ENCODE assay signal across 9 mouse cellular contexts in genomic region chr3:37876016-37876765, GRCm38 (mm10).
DNase-seq lines count a peak whose midpoint lies in the region; ATAC-seq and TF ChIP-seq lines count a peak whose summit lies in the region.
"Had no signal": no experiment of that assay in that cellular context is flagged by ENCODE, and none has a peak within 500 bp of the region (broad histone marks: within the 10 kb centered on the region; RNA-seq: fewer than 3 reads in every experiment).

No protein-coding gene starts in this region.

- ATAC-seq in forebrain, postnatal 0 days: peak; percentile 36; the same call in 1 of the 2 replicates
- ATAC-seq in forebrain, embryonic 12.5 days (ENCODE audit: low FRiP score): no peak
- ATAC-seq in embryonic facial prominence, embryonic 12.5 days (ENCODE audit: insufficient number of reproducible peaks, insufficient read depth, low FRiP score, low TSS enrichment): no peak
- ATAC-seq in intestine, embryonic 15.5 days: peak; percentile 27; the same call in 1 of the 2 replicates
- ATAC-seq in lung, embryonic 16.5 days (ENCODE audit: low read depth): peak; percentile 75
- ATAC-seq: activated CD4-positive, CD25-positive, alpha-beta regulatory T cell, adult 4 months had no signal

- H3K27ac ChIP-seq in forebrain, postnatal 0 days (ENCODE audit: low read depth, low read length): no peak overlapping the region
- H3K27ac ChIP-seq in forebrain, embryonic 12.5 days: no peak overlapping the region
- peak overlapping the region; percentile 89 for H3K27ac ChIP-seq in embryonic facial prominence, embryonic 12.5 days
- peak overlapping the region; percentile 92 for H3K27ac ChIP-seq in intestine, embryonic 15.5 days
- peak overlapping the region; percentile 98 for H3K27ac ChIP-seq in lung, embryonic 16.5 days (ENCODE audit: low read length)

- H3K9me3 ChIP-seq in forebrain, postnatal 0 days (ENCODE audit: low read length): no peaks in the 10 kb centered on the region
- no peaks in the 10 kb centered on the region for H3K9me3 ChIP-seq in forebrain, embryonic 12.5 days
- no peaks in the 10 kb centered on the region for H3K9me3 ChIP-seq in embryonic facial prominence, embryonic 12.5 days
- H3K9me3 ChIP-seq in intestine, embryonic 15.5 days: no peaks in the 10 kb centered on the region
- H3K9me3 ChIP-seq in lung, embryonic 16.5 days (ENCODE audit: control insufficient read depth, low read length): no peaks in the 10 kb centered on the region

- no peak for TF ChIP-seq CTCF in forebrain, postnatal 0 days (IDR thresholded peaks at IDR 0.05; ENCODE audit: low read depth)

- H3K4me3 ChIP-seq in forebrain, postnatal 0 days (ENCODE audit: low read depth, low read length): no peak overlapping the region
- H3K4me3 ChIP-seq in forebrain, embryonic 12.5 days (replicated peaks): no peak overlapping the region
- H3K4me3 ChIP-seq in embryonic facial prominence, embryonic 12.5 days: no peak overlapping the region
- H3K4me3 ChIP-seq in intestine, embryonic 15.5 days (replicated peaks): no peak overlapping the region
- no peak overlapping the region for H3K4me3 ChIP-seq in lung, embryonic 16.5 days (ENCODE audit: low read length)

- no peaks in the 10 kb centered on the region for H3K36me3 ChIP-seq in forebrain, postnatal 0 days (ENCODE audit: insufficient read depth)
- no peaks in the 10 kb centered on the region for H3K36me3 ChIP-seq in forebrain, embryonic 12.5 days (replicated peaks)
- H3K36me3 ChIP-seq in embryonic facial prominence, embryonic 12.5 days: no peaks in the 10 kb centered on the region
- H3K36me3 ChIP-seq in intestine, embryonic 15.5 days: no peaks in the 10 kb centered on the region
- no peaks in the 10 kb centered on the region for H3K36me3 ChIP-seq in lung, embryonic 16.5 days (ENCODE audit: control insufficient read depth, insufficient read depth, low read length)

- no peaks in the 10 kb centered on the region for H3K4me1 ChIP-seq in forebrain, postnatal 0 days (ENCODE audit: insufficient read depth)
- peaks cover 9% of the 10 kb centered on the region for H3K4me1 ChIP-seq in forebrain, embryonic 12.5 days
- peaks cover 29% of the 10 kb centered on the region for H3K4me1 ChIP-seq in embryonic facial prominence, embryonic 12.5 days
- peaks cover 12% of the 10 kb centered on the region for H3K4me1 ChIP-seq in intestine, embryonic 15.5 days (replicated peaks)
- peaks cover 14% of the 10 kb centered on the region; the same call in 1 of the 2 replicates for H3K4me1 ChIP-seq in lung, embryonic 16.5 days (replicated peaks; ENCODE audit: control insufficient read depth, insufficient read depth, low read length)

- DNase-seq in forebrain, postnatal 0 days: no peak
- no peak for DNase-seq in urinary bladder, postnatal 10 days (ENCODE audit: low spot score)
- no peak for DNase-seq in thymus, postnatal 4 days
- no peak for DNase-seq in left cerebral cortex, adult 9 months (ENCODE audit: low spot score in 2 of 2)

- H3K27me3 ChIP-seq in forebrain, postnatal 0 days (ENCODE audit: insufficient read depth, low read length): no peaks in the 10 kb centered on the region
- H3K27me3 ChIP-seq in forebrain, embryonic 12.5 days: no peaks in the 10 kb centered on the region
- H3K27me3 ChIP-seq in embryonic facial prominence, embryonic 12.5 days: no peaks in the 10 kb centered on the region
- H3K27me3 ChIP-seq in intestine, embryonic 15.5 days (replicated peaks): no peaks in the 10 kb centered on the region
- no peaks in the 10 kb centered on the region for H3K27me3 ChIP-seq in lung, embryonic 16.5 days (ENCODE audit: control insufficient read depth, insufficient read depth, low read depth, low read length)

- 77% methylated on average over 13 of the region's 13 CpGs for WGBS in forebrain, postnatal 0 days
- WGBS in forebrain, embryonic 12.5 days: 83% methylated on average over 13 of the region's 13 CpGs
- 77% methylated on average over 13 of the region's 13 CpGs for WGBS in embryonic facial prominence, embryonic 12.5 days
- 69% methylated on average over 13 of the region's 13 CpGs for WGBS in intestine, embryonic 15.5 days
- 44% methylated on average over 13 of the region's 13 CpGs for WGBS in lung, embryonic 16.5 days

- no peak overlapping the region for H3K4me2 ChIP-seq in forebrain, postnatal 0 days (ENCODE audit: low read depth)
- no peak overlapping the region for H3K4me2 ChIP-seq in forebrain, embryonic 12.5 days
- no peak overlapping the region for H3K4me2 ChIP-seq in embryonic facial prominence, embryonic 12.5 days (replicated peaks)
- no peak overlapping the region for H3K4me2 ChIP-seq in intestine, embryonic 15.5 days (replicated peaks)
- H3K4me2 ChIP-seq in lung, embryonic 16.5 days (ENCODE audit: low read depth, low read length): no peak overlapping the region

- H3K9ac ChIP-seq in forebrain, postnatal 0 days: no peak overlapping the region
- no peak overlapping the region for H3K9ac ChIP-seq in forebrain, embryonic 12.5 days
- H3K9ac ChIP-seq in embryonic facial prominence, embryonic 12.5 days: no peak overlapping the region
- no peak overlapping the region for H3K9ac ChIP-seq in intestine, embryonic 15.5 days
- H3K9ac ChIP-seq in lung, embryonic 16.5 days (ENCODE audit: low read length): no peak overlapping the region

Comparison
In these comparisons a context has a peak if more than half of its experiments do, and no peak if none do; other contexts are left out.
1. ATAC-seq: peak in forebrain, postnatal 0 days (single experiment), intestine, embryonic 15.5 days (single experiment) and lung, embryonic 16.5 days (single experiment); none in forebrain, embryonic 12.5 days (single experiment) and embryonic facial prominence, embryonic 12.5 days (single experiment).
2. H3K27ac ChIP-seq: peak in embryonic facial prominence, embryonic 12.5 days (single experiment), intestine, embryonic 15.5 days (single experiment) and lung, embryonic 16.5 days (single experiment); none in forebrain, postnatal 0 days (single experiment) and forebrain, embryonic 12.5 days (single experiment).